Mouse (Mus musculus) spleen, postnatal 4 days (tissue): ENCODE results near the gene Fmnl2.

Source experiments
- DNase-seq, 2 experiments: peaks; one replicate each; pipeline ENCODE4 v3.0.0; 2022; ENCODE audit warnings: low spot score in 2 of 2

The Fmnl2 gene

DNA sequence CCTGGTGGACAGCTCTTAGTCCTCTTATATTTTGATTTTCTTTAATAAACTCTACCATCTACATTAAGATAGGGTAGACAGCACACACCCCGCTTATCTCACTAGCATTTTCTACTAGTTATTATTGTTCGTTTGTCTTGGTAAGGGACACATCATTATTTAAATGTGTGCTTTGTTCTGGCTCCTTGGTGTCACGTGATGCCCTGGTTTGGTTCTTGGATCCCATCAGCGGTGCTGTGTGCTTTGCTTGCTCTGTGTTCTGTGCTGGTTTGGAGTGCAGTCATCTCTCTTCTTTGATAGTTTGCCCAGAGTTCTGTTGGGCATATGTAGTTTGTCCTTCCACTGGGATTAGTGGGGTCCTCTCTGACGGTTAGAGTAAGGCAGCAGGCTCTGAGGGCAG, 57.9 kb downstream of the Fmnl2 start:
- no peak for DNase-seq

DNA sequence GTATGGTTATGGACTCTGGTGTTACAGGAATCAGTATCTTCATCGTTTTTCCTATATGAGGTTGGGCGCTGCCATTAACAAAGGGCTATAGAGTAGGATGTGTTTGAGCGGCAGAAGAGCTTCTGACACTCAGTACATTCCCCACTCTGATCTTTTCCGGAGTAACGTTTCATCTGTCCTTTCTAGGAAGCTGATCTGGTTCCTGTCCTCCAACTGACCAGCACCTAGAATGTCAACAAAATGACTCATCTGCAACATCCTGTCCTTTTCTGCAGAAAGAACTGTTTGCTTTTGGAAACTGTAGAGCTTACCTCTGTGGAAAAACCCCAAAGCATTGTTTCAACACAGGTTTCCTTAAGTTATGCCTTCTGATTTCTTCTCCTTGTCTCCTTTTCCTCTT, 60.4 kb downstream of the Fmnl2 start:
- no peak for DNase-seq

DNA sequence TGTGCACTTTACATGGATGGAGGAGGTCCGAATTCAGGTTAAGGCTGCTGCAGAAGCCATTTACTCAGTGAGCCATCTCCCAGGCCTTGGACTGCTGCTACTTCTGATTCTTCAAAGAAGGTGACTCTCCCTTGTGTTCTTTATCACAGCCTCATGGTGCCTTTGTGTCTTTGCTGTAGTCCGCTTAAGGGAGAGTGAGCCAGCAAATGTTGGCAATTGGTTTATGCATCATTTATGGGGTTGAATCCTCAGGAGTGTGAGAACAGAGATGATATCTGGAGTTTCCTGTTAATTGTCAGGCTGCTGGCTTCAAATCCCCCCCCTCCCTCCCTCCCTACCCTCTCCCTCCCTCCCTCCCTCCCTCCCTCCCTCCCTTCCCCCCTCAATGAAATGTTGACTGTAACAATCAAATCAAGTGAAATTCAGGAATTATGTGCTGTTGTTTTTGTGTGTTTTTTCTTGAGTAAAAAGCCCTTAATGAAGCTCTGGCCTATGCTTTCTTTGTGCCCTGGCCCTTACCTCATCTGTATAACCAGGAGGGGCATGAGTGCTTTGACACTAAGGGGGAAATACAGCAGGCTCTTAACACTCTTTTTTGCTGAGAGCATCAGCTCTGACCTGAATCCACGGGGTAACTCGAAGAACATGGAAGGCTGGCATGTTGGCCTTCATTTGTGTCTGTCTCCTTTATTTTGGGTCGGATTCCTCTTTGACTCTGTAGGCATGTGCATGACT, 63.2 kb downstream of the Fmnl2 start:
- no peak for DNase-seq

DNA sequence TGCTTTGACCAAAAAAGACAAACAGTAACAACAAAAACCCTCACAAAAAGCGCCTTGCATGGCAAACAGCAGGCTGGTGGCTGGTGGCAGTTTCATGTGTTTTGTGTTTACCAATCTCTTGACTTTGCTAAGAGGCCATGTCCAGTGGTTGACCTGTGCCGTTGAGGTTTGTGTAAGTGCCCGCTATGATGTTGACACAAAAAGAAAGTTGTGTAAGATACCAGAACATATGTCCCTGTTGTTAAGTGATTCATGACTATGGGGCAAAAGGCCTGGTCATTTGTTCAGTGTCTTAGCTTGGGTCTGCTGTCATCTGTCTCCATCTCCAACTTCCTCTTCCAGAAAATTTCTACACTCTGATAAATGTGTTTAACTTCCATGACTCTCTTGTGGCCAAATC, 67.4 kb downstream of the Fmnl2 start:
- DNase-seq = peak in 1 of 2 experiments; percentile 15

GRCm38 (mm10) chr2:52927381-52927780, 69.7 kb downstream of the Fmnl2 start:
- no peak for DNase-seq

DNA sequence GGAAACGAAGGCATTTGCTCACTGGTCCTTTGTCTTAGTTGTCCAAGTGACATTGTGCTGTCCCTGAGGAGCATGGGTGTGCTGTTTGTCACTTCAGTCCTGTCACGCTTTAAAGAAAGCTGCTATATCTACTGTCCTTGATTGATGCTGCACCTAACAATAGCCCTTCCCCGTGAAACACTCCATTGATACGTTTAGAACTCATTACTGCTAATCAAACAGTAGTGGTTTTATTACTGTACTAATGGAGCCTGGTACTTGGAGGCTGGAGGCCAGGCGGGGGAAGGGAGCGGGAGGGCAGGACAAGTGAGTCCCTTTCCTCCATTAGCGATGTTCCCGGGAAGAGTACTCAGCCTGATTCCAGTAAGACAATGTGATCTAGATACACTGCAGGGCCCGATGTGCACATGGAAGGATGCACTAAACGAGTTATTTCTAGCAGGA, 70.2 kb downstream of the Fmnl2 start:
- no peak for DNase-seq

- no peak for DNase-seq
Measured at GRCm38 (mm10) chr2:52928401-52928800, 70.7 kb downstream of the Fmnl2 start.

DNA sequence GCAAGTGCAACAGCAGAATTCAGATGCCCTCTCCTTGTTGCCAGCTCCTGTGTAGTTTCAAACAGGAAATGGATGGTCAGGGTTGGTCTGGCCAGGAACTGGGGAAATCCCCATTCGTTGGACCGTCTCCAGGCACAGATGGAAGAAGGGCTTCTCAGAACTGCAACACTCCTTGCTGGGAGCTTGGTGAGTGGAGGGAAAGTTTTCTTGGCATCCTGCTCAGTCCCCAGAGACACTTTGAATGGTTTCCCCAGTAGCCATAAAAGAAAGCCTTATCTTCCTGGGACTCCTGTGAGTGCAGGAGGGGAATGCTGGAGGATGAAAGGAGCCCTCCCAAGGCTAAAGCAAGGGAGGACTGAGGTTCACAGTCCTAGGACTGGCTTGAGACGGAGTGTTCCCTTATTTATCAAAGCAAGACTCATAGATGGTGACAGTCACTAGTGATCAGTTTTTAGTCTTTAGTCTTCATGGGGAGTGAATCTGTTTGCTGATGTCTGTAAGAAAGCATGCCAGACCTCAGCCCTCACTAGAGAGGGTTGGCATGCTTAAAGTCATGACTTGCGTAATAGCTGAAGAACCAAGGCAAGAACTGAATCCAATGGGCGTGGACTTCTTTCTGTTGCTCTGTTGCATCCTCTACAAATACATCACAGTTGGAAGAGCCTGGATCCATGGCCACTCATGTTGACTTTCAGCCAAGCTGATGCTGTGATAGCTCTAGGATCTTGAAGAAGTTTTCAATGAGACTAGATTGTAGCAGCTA, 72.6 kb downstream of the Fmnl2 start:
- no peak for DNase-seq

DNA sequence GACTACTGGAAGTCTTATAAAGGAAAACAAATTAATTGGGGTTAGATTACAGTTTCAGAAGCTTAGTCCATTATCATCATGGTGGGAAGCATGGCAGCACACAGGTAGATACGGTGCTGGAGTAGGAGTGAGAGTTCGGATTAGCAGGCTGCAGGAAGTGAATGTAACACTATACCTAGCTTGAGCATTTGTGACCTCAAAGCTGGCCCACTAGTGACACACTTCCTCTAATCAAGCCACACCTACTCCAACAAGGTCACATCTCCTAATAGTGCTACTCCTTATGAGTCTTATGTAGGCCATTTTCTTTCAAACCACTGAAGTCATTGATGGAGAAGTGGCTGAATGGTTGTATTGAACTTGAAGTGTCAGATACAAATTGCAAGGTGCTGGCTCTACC, 73.7 kb downstream of the Fmnl2 start:
- no peak for DNase-seq

GRCm38 (mm10) chr2:52935906-52936305, 78.2 kb downstream of the Fmnl2 start:
- DNase-seq = no peak

DNA sequence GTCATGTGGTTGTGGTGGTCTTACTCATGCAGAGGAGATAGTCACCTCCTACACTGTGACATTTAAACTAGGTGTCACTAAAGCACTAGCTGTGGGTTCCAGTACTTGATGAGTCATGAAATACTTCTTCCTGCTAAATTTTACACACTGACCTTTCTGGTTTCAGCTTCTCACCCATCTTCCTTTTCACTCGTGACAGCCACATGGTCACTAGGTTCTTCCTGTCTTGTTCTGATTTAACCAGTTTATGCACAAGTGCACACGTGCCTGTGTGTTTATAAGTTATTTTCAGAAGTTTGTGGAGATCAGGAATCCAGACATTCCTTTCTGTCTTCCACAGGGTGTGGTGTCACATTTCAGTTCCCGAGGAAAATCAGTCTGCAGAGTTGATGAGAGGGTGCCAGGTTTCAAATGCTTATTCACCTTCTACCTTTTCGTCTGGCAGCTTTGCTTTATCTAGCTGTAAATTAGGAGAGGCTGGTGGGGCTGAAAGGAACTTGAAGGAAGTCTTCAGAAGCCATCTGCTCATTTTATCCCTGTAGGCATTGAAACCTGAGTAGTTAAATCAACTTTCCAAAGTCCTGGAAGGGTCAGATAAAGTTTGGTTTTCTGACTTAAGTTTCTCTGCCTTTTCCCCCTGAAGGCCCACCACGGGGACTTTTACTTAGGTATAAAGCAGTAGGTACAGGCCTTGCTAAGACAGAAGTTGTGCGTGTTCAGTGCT, 80.9 kb downstream of the Fmnl2 start:
- no peak for DNase-seq

DNA sequence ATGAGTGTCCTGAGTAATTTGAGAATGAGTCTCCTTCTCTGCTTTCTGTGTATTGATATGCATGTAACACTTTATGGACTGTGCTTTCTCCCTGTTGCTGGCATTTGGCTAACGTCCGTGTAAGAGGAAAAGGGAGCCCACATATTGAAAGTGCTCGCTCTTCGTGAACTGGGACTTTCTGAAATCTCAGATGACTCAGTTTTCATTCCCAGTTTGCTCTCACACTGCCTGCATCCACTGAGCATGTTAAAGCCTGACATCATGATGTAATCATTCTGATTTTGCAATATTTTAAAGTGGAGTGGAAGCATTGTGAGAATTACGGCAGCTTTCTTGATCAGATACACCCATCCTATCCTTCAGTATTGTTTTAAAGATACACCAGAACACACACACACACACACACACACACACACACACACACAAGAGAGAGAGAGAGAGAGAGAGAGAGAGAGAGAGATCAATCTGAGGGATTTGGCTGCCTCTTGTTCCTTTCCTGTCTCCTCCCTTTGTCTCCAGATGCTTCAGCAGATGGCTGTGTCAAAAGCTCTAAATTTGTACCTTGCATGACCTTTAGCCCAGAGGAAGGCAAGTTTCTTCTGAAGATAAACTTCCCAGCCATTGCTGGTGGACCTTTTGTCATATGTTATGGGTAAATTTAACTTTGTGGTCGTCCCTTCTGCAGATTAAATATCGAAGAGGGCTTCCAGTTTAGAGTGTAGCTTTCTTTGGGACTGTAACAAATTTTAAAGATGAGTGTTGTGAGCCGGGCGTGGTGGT, 86.2 kb downstream of the Fmnl2 start:
- no peak for DNase-seq

DNA sequence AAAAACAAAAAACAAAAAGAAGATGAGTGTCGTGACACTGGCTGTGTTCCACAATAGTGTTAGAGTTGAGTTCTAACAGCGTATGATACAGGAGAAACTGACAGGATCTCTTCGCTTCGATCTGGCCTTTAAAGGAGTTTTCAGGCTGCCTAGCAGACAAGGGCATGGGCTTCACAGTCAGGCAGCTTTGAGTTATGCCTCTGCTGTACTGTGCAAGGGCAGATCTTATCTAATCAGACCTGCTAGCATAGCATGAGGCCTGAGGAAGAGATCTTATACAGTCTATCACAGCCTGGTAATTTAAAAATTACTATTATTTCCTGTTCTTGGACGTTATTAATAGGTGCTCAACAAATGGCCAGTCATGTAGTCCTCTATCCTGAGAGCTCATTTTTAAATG, 86.9 kb downstream of the Fmnl2 start:
- DNase-seq = no peak

DNA sequence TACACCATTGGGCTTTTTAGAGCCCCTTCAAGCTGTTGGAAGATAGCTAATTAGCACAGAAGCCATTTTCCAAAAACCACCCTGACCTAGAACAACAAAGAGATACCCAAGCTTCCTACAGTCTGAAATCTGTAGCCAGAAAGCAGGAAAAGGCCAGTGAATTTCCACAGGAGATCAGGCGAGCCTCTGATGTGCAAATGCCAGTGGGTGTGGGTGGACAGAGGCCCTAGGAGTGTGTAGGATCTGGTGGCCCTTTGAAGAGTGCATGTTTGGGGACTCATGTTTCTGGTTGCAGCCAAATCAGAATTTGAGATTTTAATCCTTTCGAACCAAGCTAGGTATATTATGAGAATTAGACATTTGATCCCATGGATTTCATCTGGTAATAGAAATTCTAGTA, 88.4 kb downstream of the Fmnl2 start:
- no peak for DNase-seq

GRCm38 (mm10) chr2:52946524-52947186, 89.0 kb downstream of the Fmnl2 start:
- no peak for DNase-seq

- no peak for DNase-seq
Measured at GRCm38 (mm10) chr2:52948406-52948805, 90.7 kb downstream of the Fmnl2 start.

DNA sequence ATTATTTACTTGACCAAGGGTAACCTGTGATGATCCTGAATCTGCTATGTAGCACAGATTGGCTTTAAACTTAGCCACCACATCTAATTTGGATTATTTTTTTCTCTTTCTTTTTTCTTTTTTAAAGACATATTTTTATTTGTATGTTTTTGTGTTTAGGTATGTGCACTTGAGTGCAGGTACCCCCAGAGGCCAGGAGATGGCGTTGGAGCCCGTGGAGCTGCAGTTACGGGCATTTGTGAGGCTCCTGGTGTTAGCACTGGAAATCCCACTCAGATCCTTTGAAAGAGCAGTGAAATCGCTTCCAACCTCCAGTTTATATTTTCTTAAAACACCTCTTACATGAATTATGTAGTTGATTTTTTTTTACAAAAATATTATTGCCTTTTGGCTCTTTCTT, 91.9 kb downstream of the Fmnl2 start:
- no peak for DNase-seq

DNA sequence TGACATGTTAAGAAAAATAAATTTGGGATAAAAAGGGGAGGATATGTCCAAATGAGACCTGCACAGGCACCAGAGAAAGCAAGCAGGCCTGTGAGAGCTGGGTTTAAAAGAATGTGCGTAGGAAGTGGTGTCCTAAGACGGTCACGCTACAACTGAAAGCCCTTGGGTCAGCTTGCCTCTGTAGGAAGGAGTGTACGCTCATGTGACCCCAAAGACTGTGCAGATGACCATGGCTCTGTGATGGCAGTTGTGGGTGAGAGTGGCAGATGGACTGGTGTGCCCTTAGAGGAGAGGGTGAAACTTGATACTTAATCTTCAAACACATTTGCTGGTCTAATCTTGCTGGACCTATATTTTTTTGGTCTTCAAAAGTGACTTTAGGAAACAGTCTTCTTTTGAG, 92.6 kb downstream of the Fmnl2 start:
- no peak for DNase-seq

DNA sequence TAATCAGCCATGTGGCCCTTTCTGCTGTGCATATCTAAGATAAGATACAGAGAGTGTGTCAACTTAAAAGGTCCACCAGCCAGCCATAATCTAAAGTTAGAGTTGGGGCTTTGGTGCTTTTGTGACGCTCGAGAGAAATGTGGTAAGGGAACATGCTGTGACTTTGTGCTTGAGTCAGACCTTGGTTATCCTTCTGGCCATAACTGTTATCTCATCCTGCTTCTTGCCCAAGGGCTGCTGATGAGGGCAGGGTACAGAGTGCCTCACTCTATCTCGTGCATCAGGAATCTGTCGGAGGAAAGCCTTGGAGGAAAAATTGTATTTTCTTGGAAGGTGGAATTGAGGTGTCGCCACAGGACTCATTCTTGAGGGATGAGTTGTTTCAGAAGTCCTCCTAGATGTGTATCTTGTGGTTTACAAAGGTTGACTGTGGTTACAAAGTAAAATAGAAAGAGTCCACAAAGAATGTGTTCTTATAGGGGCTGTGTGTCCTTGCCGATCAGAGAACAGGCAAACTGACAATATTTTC, 94.6 kb downstream of the Fmnl2 start:
- no peak for DNase-seq

DNA sequence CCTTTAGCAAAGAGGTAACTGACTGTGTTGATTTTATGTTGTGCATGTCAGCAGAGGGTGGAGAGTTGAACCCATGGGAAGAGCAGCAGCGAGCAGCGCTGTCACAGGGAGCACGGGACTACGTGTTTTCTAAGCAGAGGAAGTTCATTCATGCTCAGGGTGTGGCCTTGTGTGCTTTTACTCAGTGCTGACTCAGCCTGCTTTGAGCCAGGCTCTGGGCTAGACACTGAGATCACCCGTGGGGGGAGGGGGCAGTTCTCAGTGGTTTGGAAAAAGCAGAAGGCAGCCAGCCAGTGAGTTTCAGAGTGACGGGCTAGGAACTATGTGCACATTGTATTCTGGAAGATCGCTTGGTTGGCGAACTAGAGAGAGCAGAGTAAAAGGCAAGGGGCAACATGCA, 97.4 kb downstream of the Fmnl2 start:
- peak; percentile 60 to 71 for DNase-seq

DNA sequence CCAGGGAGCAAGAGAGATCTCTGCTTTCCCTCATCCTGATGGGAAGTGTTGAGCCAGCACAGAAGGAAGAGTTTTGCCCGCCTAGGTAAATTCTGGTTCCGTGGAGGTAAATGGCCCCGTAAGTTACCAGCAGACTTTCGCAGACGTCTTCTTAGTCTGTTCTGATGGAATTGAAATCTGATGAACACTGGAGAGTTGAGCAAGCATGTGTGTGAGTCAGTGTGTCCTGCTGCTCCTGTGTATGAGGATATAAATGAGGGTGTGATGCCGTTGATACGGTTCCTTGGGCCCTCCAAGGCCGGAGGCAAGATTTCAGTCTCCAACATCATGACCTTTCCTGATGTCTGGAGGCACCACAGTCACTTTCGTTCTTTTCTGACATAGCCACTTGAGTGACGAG, 98.2 kb downstream of the Fmnl2 start:
- DNase-seq = no peak
